Mouse (Mus musculus): Measurements from ENCODE around the gene Usp43.

Usp43 gene

GRCm38 (mm10) chr11:67828360-67829059 is 93.4 kb downstream of the Usp43 start:
- in situ Hi-C loops (cut with MboI; ENCODE audit: low pct_unique_long_range_greater_than_20kb in 1 of 2, low sequenced_read_pairs in 2 of 2, unreplicated experiment in 1 of 2) = no loop called here

- in situ Hi-C loops (cut with MboI; ENCODE audit: low pct_unique_long_range_greater_than_20kb in 1 of 2, low sequenced_read_pairs in 2 of 2, unreplicated experiment in 1 of 2) = loop anchor here in 1 of 2 experiments (5.0 kb wide), 1 partner anchor 111 kb away; no protein-coding TSS in a partner anchor
Measured at GRCm38 (mm10) chr11:67821560-67821959, 100.4 kb downstream of the Usp43 start.

GRCm38 (mm10) chr11:67820221-67820620 is 101.7 kb downstream of the Usp43 start:
- in situ Hi-C loops (cut with MboI; ENCODE audit: low pct_unique_long_range_greater_than_20kb in 1 of 2, low sequenced_read_pairs in 2 of 2, unreplicated experiment in 1 of 2) = loop anchor here in 1 of 2 experiments (5.0 kb wide), 1 partner anchor 112 kb away; no protein-coding TSS in a partner anchor

- in situ Hi-C loops (cut with MboI; ENCODE audit: low pct_unique_long_range_greater_than_20kb in 1 of 2, low sequenced_read_pairs in 2 of 2, unreplicated experiment in 1 of 2) = loop anchor here in 1 of 2 experiments (5.0 kb wide), 1 partner anchor 113 kb away; no protein-coding TSS in a partner anchor
Measured at GRCm38 (mm10) chr11:67819604-67820003, 102.3 kb downstream of the Usp43 start.

GRCm38 (mm10) chr11:67811535-67811934 is 110.4 kb downstream of the Usp43 start:
- in situ Hi-C loops (cut with MboI; ENCODE audit: low pct_unique_long_range_greater_than_20kb in 1 of 2, low sequenced_read_pairs in 2 of 2, unreplicated experiment in 1 of 2) = no loop called here

- in situ Hi-C loops (cut with MboI; ENCODE audit: low pct_unique_long_range_greater_than_20kb in 1 of 2, low sequenced_read_pairs in 2 of 2, unreplicated experiment in 1 of 2) = no loop called here
Measured at GRCm38 (mm10) chr11:67808051-67808450, 113.9 kb downstream of the Usp43 start.

- in situ Hi-C loops (cut with MboI; ENCODE audit: low pct_unique_long_range_greater_than_20kb in 1 of 2, low sequenced_read_pairs in 2 of 2, unreplicated experiment in 1 of 2) = no loop called here
Measured at GRCm38 (mm10) chr11:67806832-67807597, 114.9 kb downstream of the Usp43 start.

- in situ Hi-C loops (cut with MboI; ENCODE audit: low pct_unique_long_range_greater_than_20kb in 1 of 2, low sequenced_read_pairs in 2 of 2, unreplicated experiment in 1 of 2) = no loop called here
Measured at GRCm38 (mm10) chr11:67805538-67805937, 116.4 kb downstream of the Usp43 start.
